ENCODE assay signal across 8 mouse cellular contexts in genomic region chr4:65654723-65655122, GRCm38 (mm10). TPM values are rescaled to one million over a fixed set of nuclear protein-coding genes. Genes with fewer than 3 reads are reported as not detected.
A peak's percentile ranks its signal among the peaks of the same experiment; 100 is the strongest.
DNase-seq lines count a peak whose midpoint lies in the region; ATAC-seq lines count a peak whose summit lies in the region.

No protein-coding gene starts in this region.

- peak; percentile 74 to 75 for DNase-seq in adrenal gland, adult 18-20 months (ENCODE audit: low spot score in 2 of 2)
- DNase-seq in cerebellum, postnatal 25 days, result peak; percentile 87 to 94
- DNase-seq in frontal cortex, postnatal 36 days (ENCODE audit: low spot score in 2 of 2), result peak; percentile 78 to 90
- DNase-seq in hindlimb bud, embryonic 11.5 days (ENCODE audit: extremely low spot score, low read depth, low spot score), result peak; percentile 26
- peak; percentile 79 for DNase-seq in left cerebral cortex, adult 11 months (ENCODE audit: low spot score)
- DNase-seq in right cerebral cortex, postnatal 36 days (ENCODE audit: low spot score in 2 of 2), result peak; percentile 75 to 82

- peak; percentile 72 for ATAC-seq in megakaryocyte progenitor cell, adult 5-6 weeks (replicated peaks; ENCODE audit: poor library complexity)
- ATAC-seq in activated CD4-positive, CD25-positive, alpha-beta regulatory T cell, adult 4 months, result no peak

RNA-seq across cellular contexts. Expression of gene Trim32, which starts 49.9 kb away (rescaled TPM):
- total RNA-seq in adrenal gland, adult 18-20 months (2021), result 10 to 100 TPM; 29.2 to 33.7 TPM
- 5.7 and 8.4 TPM in 2 replicates for total RNA-seq in megakaryocyte progenitor cell, adult 5-6 weeks (2015)
- total RNA-seq in megakaryocyte progenitor cell, adult 5-6 weeks (2017), result 5.3 and 9.4 TPM in 2 replicates
- 10 to 100 TPM; 10.7 to 14.1 TPM for polyA plus RNA-seq in activated CD4-positive, CD25-positive, alpha-beta regulatory T cell, adult 4 months (2017; shearing (Covaris generic))

Comparison
In these comparisons a context has a peak if more than half of its experiments do, and no peak if none do; other contexts are left out.
1. DNase-seq: peak in every context shown above with its lines; median percentile 90 in cerebellum, postnatal 25 days; 84 in frontal cortex, postnatal 36 days; 79 in left cerebral cortex, adult 11 months; 78 in right cerebral cortex, postnatal 36 days; 74 in adrenal gland, adult 18-20 months; 26 in hindlimb bud, embryonic 11.5 days.